Mouse (Mus musculus) erythroblast, embryonic 14.5 days (primary cell): ENCODE data around the gene Rrad.

Source experiments
- GATA1 ChIP-seq: IDR thresholded peaks from 2 replicates; pipeline ENCODE4 v1.6.1; 2012; ENCODE audit warnings: low read length, inconsistent platforms, mixed read lengths
- TAL1 ChIP-seq: IDR thresholded peaks from 3 replicates; pipeline ENCODE4 v1.6.1; 2012; ENCODE audit warnings: low read length, inconsistent platforms, mixed read lengths

GRCm38 (mm10) chr8:104611613-104612012 is 19.5 kb downstream of the Rrad start:
- TF ChIP-seq TAL1, result no peak
- TF ChIP-seq GATA1, result no peak
